Mouse (Mus musculus) CH12F3 (cell line): ENCODE measurements around the gene F930015N05Rik.

Source experiments
- in situ Hi-C: fragments of 300-500 bp; cut with MboI; formaldehyde crosslinking; loops from 2 replicates; pipeline ENCODE4 v1.14.3; 2020; ENCODE audit warnings: low sequenced_read_pairs

F930015N05Rik gene

DNA sequence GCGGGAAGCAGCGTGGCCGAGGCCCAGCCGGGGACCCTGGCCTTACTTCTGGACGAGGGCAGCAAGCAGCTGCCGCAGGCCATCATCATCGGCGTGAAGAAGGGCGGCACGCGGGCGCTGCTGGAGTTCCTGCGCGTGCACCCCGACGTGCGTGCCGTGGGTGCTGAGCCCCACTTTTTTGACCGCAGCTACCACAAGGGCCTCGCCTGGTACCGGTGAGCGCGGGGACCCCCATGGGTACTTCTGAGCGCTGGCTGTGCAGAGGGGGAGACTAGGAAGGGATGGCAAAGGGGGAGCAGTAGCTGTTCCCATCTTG lies at the start of gene F930015N05Rik:
Gene F930015N05Rik, minus strand, starts transcription at position 242 of the 316 bp plus-strand sequence.
- in situ Hi-C loops: loop anchor here (25.0 kb wide), 1 partner anchor 499 kb away; no protein-coding TSS in a partner anchor

DNA sequence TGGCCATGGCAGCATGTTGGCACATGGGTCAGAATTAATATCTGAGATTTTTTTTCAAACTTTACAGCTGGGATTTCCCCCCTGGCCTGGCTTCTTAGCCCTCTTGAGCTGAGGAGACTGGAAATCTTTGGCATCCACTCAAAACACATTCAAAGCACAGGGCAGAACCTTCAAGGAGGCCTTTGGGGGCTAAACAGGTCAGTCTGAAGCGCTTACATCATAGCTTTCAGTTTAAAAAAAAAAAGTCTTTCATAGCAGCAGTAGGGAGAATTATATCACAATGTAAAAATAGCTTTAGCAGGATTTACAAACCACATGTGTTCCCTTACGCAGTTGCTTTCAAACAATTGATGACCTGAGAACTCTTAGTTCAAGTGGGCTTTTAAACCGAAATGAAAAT lies 45.0 kb upstream of the F930015N05Rik start:
- in situ Hi-C loops: no loop called here

DNA sequence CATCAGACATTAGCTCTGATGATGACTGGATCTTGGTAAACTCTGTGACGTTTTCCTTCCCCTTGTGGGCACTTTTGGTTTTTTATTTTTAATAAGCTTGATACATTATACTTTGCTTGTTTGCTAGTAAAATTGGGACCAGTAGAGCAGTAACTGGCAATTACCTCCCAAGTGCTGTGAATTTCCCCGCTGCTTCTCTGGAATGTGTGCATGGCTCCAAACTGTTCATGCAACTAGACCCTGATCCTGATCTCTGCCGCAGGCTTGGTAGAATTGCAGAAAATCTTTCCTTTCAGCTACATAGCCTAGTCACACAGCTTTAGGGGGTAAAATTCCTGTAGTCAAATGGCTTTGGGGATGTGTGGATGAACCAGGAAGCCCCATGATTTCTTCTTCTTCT lies 37.2 kb upstream of the F930015N05Rik start:
- in situ Hi-C loops: no loop called here

DNA sequence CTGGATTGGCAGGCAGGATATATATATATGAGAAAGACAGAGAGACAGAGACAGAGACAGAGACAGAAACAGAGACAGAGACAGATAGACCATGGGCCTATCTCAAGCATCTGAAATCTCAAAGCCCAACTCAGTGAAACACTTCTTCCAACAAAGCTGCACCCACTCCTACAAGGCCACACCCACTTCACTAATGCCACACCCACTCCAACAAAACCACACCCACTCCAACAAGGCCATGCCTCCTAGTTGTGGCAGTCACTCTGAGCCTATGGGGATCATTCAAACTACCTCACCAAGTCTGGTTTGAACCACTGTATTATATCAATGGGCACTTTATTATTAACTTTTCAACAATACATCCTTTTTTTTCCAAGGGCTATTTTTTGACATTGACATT lies 34.2 kb upstream of the F930015N05Rik start:
- in situ Hi-C loops: no loop called here

DNA sequence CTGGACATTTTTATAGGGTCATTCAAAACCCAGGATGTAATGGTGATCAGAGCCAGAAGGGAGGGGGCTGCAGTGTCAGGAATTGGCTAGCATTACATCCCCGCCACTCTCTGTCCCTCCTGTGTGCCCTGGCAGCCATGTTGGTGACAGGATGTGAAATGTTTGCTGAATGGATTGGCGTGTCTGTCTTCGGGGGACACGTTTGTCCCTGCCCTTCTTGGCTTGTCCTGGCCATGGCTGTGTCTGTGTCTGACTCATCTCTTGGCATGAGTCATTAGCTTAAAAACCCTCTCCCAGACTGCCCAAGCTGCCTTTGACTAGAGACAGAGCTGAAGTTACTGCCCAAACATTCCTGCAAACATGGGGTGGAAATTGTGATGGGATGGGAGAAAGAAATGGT lies 32.3 kb upstream of the F930015N05Rik start:
- in situ Hi-C loops: no loop called here

DNA sequence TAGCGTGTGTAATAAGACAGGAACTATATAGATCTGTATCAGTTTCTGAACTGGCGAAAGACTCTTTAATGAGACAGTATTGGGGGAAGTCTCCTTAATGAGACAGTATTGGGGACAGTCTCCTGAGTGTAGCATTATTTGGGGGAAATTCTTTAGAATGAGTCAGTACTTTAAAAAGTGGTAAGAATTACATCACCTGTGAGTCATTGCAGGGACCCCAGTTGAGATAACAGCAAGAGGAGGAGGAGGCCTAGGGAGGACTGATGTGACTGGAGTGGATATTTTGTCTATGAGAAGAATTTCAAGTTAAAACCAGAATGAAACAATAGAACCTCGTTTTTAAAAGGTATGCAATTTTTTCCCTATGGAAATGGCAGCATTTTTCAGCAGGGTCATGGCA lies 25.3 kb upstream of the F930015N05Rik start:
- in situ Hi-C loops: no loop called here

DNA sequence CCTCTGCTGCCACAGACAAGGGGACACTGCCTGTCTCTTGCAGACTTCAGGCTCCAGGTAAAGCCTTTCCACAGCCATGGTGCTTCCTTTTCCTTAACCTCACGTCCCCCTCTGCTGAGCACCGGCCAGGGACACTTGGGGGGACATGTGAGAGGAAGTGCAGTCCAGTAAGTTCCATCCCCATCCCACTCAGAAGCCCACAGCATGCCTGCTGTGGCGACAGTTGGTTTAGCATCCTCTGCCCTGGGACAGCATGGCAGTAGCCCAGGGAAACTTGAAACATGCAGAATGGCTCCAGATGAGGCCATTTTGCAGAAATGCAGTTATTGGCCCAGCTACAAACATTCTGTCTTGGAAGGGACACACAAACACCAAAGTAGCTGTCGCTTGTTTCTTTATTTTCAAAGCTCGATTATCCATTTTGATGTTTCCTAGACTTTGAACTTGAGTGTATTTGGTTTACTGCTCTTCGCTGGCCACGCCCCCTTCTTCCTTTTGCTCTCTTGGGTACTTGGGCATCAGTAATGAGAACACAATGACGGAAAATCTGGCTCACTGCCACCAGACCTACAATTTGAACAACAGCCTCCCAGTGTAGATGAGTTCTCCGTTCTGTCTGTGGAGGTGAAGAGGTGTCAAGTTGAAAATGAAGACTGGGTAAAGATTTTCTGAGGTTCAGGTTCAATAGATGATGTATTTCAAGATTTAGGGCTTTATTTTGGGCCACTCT lies 12.3 kb upstream of the F930015N05Rik start:
- in situ Hi-C loops: loop anchor here (25.0 kb wide), 1 partner anchor 511 kb away; no protein-coding TSS in a partner anchor

DNA sequence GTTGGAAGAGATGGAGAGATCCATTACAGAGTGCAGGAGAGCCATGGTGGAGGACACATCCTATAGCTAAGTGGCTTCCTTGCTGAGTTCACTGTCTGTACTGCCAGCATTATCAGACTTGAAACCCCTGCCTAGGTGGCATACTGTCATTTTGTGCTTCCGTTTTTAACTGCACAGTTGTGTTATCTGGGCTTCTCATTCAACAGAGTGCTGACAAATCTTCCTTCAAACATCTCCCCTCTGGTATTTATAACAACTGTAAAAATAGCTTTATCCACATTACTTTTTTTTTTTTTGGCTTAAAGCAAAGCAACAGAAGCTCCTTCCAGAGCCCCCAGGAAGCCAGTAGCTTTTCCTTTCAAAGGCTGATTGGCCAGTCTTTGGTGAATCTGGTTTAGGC lies 8.8 kb upstream of the F930015N05Rik start:
- in situ Hi-C loops: loop anchor here (25.0 kb wide), 1 partner anchor 508 kb away; no protein-coding TSS in a partner anchor

DNA sequence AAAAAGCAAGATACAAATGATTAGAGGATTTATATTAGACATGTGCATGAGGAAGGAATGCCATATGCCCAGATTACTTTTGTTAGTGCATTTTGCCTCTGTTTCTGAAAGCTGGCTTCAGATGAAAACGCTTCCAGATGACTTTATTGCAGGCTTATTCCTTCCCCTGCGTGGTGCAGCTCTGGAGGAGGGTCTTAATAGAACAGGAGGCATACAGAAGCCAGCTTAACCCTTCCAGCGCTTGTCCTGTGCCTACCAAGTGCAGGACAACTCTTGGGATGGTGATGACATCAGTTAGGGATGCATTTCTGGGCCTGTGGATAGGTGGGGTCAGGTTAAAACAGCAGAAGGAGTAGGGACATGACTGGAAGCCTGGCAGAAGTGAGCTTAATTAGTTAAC lies 6.2 kb upstream of the F930015N05Rik start:
- in situ Hi-C loops: loop anchor here (25.0 kb wide), 1 partner anchor 505 kb away; no protein-coding TSS in a partner anchor

DNA sequence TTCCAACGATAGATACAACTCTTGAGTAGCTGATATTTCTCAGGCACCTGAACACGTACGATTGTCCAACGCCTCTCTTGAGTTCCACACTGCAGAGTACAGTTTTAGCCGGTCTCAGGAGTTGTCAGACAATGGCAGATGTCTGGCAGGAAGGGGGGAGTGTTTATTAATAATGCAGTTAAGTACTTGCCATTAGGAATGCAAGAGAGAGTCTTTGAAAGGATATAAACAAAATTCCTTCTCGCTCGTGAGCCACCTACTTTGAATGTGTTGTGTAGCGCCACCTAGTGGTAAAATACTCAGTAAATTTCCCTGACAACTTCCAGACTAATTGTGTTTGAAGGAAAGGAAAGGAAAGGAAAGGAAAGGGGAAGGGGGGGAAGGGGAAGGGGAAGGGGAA lies 5.7 kb upstream of the F930015N05Rik start:
- in situ Hi-C loops: loop anchor here (25.0 kb wide), 1 partner anchor 505 kb away; no protein-coding TSS in a partner anchor

DNA sequence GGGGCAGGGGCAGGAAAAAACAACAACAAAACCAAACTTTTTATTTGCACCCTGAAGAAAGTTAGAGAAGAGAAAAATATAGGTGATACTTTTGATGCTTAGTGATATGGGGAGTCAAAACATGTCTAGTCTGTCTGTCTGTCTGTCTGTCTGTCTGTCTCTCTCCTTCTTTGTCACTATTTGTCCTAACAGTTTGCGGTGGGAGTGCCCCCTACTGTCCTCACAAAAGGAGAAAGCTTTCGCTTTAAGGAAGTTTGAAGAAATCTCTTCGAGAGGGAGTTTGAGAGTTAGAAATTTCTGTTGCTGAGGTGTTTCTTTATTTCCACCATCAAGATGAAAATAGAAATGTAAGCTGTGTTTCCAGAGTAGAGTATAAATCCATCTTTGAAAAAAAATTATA lies 2.5 kb upstream of the F930015N05Rik start:
- in situ Hi-C loops: loop anchor here (25.0 kb wide), 1 partner anchor 502 kb away; no protein-coding TSS in a partner anchor

DNA sequence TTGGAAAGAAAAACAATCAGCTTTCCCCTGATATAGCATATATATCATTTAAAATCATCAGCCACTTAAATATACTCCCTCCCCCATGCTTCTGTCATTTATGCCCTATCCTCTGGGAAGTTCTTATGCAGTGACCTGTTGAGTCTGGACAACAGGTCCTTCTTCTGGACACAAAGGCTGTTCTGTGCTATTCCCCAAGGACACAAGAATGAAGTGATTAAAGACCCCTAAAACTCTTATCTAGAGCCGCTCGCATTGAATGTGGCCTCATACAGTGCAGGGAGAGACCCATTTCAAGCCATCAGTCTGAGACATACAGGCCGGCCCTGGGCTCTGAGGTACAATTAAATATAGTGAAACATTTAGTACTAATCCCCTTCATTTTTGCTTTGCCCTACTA lies 1.3 kb upstream of the F930015N05Rik start:
- in situ Hi-C loops: loop anchor here (25.0 kb wide), 1 partner anchor 500 kb away; no protein-coding TSS in a partner anchor

DNA sequence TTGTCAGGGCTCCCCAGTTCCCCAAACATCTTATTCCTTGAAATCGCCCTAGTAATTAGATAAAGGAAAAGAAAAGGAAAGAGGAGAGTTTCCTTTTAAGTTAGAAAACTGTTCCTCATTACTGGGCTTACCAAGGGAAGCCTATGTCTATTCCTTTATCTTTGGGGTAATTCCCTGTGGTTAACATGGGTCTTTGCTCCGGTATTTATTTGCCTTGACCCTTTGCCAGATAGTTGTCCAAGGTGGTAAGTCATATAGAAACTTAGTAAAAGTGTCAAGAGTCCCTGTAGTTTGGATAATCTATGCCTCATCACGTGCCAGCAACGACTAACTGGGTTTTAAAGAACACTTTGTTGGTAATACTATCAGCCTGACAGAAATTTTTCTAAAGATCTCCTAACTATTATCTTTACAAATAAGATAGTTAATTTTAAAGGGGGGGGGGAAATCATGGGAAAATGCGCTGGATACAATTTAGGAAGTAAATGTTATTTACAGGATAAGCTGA lies 392 bp upstream of the F930015N05Rik start:
- in situ Hi-C loops: loop anchor here (25.0 kb wide), 1 partner anchor 500 kb away; no protein-coding TSS in a partner anchor

DNA sequence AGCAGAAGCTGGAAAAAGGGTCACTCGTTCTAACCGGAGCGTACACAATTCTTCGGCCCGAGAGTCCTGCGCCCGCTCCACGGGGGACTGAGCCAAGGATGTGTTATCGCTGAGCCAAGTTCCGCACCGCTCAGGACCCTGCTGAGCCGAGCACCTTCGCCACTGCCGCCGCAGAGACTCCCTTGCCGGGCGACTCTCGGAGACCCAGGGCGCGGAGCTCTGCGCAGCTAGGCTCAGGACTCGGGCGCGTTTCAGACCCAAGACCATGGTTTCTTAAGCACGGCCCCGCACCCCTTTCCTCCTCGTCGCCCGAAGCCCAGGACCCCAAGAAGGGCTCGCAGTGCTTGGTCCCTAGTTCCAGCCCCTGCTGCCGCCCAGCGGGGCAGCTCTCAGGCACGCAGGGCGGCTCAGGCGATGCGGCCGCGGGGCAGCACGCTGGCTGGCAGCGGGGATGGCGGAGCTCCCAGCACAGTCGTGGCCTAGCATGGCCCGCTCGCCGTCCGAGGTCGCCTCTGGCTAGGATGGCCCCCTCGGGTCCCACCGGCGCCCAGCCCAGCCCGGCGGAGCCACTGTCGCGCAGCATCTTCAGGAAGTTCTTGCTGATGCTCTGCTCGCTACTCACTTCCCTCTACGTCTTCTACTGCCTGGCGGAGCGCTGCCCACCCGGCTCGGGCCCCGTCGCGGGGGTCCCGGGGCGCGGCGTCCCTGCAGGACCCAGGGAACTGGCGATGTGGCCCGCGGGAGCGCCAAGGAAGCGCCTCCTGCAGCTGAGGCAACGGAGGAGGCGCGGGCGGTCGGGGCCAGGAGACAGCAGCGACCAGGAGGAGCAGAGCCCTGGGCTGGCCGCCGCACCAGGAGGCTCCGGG lies 674 bp downstream of the F930015N05Rik start:
- in situ Hi-C loops: loop anchor here (25.0 kb wide), 1 partner anchor 498 kb away; no protein-coding TSS in a partner anchor

DNA sequence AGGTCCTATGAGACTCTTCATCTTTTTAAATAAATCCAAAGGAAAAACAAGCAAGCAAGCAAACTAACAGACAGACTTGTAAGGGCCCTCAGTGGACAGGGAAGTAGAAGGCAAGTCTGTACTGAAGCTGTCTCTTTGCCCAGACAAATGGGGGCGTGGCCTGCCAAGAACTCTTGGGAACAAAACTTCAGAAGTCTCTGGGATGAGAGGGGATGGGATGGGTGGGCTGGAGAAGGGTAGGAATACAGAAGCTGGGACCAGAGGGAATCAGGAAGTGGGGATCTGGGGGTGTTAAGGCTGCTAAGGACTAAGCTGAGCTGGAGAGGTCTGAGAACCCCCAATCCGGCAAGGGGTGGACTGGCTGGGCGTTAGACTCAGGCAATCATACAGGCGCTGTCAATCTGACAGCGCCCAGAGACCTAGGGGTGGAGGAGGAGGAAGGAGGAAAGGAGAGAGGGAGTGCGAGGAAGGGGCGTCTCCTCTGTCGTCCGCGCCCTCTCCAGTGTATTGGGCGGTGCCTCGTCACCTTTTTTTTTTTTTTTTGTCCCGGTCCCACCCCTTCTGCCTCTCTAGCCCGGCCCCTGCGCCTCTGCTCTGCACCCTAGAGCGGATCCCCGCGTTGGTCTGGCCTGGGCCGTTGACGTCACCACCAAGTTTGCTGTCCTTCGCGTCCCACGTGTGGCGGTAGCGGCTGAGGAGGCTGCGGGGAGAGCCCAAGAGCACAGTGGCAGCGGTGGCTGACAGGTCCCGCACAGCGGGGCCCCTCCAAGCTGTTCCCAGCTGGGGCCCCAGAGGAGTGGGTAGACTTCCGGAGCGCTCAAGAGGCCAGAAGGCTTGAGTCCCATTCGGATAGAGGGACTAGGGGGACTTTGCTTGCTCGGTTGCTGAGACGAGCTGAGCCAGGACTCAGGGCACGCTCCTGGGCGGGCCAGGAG lies 1.6 kb downstream of the F930015N05Rik start, which contains the start of gene Hs3st3a1:
Gene Hs3st3a1, plus strand, starts transcription at position 722 of the 935 bp plus-strand sequence.
- in situ Hi-C loops: loop anchor here (25.0 kb wide), 1 partner anchor 498 kb away; no protein-coding TSS in a partner anchor

DNA sequence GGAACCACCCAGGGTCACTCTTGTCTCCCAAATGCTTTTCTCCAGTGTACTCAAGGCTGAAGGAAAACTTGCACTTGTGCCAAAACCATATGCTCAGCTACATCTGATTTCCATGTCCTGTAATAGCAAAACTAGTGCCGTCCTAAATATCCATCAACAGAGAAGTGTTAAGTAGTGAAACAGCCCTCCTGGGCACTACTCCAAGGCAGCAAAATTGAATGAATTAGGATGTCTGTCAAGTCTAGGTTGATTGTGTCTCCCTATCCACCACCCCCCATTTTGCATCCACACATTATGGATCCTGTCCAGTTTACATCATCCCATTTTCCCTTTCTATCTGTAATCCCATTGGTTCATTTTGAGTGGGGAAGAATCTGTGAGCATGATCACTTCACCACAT lies 17.5 kb downstream of the F930015N05Rik start:
- in situ Hi-C loops: no loop called here

DNA sequence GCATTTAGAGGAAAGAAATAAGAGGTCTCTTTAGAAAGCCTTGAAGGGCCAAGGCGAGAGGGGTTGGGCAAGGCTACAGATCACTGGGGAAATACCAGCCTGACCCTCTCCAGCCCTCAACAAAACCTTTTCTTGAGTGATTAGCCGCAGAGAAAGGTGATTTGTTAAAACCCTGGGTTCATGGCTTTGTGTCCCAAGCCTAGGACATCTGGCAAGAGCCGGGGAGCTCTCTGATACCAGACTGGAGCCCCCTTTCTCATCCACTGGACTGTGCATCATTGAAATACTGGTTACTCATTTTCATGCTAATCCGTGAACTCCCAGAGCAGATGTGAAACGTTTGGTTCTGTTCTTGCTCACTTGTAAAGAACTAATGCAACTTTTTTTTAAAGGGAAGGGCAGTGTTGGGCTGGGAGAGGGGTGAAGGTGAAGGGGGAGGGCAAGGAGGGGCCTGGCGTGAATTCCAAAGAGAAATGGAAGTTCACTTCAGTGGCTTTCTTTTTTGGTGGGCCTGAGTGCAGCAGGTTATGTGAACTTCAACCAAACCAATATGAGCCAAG lies 35.8 kb downstream of the F930015N05Rik start:
- in situ Hi-C loops: no loop called here

DNA sequence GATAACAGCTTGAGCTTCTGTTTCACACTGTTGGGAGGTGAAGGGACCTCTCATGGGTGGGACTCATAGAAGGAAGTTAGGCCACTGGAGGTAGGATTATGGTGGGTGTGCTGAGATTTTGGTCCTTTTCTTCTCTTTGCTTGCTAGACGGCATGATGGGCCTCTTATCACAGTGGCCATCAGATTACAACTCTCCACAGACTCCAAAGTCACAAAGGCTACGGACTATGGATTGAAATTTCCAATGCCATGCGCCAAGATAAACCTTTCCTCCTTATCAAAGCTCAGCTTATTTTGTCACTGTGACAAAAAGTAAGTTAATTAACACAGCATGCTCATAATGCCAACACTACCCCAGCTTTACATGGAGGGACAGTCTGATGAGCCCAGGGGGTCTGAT lies 38.8 kb downstream of the F930015N05Rik start:
- in situ Hi-C loops: no loop called here

DNA sequence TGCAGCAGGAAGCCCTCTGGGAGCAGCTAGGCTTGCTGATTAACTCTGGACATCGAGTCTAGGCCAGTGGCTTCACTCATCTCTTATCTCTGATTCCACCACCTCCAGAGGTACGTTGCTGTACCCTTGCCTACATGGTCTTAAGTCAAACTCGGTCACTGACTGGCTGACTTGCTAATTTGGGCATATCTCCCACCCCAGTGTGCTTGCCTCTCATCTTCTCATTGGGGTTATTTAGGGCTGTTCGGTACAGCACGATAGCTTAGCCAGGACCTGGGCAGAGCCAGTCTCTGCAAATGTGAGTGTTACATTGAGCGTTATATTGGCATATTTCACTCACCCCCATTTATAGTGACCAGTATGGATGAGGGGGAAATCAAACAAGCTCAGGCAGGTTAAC lies 39.5 kb downstream of the F930015N05Rik start:
- in situ Hi-C loops: no loop called here
